Mouse (Mus musculus) lung, adult 2 months (tissue): ENCODE measurements around the gene Rad51c. TPM values are rescaled to one million over a fixed set of nuclear protein-coding genes. Genes with fewer than 3 reads are reported as not detected.
"Not testable (repeated sequence)": the region's sequence is repeated elsewhere in the genome, so short reads cannot be mapped to it uniquely, and the experiment has no call there.

Source experiments
- DNase-seq: peaks from one replicate; pipeline ENCODE4 v3.0.0; 2022
- H3K4me1 ChIP-seq: fragments of 200-500 bp; 2 replicates; pipeline ENCODE4 v1.6.1; 2011; ENCODE audit warnings: low read length; ENCODE audit not compliant: control insufficient read depth, insufficient read depth
- H3K4me3 ChIP-seq: fragments of 200-500 bp; replicated peaks from 2 replicates; pipeline ENCODE3; 2011; ENCODE audit warnings: low read depth, mild to moderate bottlenecking, control low read depth, low read length; ENCODE audit errors: extremely low read depth
- CTCF ChIP-seq: fragments of 200-500 bp; IDR thresholded peaks from 2 replicates; pipeline ENCODE4 v1.5.1; 2011; ENCODE audit warnings: mild to moderate bottlenecking, low read length, control low read depth; ENCODE audit not compliant: insufficient read depth
- POLR2A ChIP-seq: fragments of 200-500 bp; IDR thresholded peaks from 2 replicates; pipeline ENCODE4 v1.6.1; 2011; ENCODE audit warnings: low read depth, mild to moderate bottlenecking, control low read depth, low read length, borderline replicate concordance; ENCODE audit errors: extremely low read depth
- WGBS: fragments of 180-500 bp; shearing (Covaris S2); methylation state at CpG from one replicate; pipeline ENCODE4 v1.1.7; 2018; 5-methylcytosine and 5-hydroxymethylcytosine counted together
- polyA plus RNA-seq: library from polyadenylated mRNA; depleted of rRNA; stranded (reverse); fragments of >200 nt; gene quantifications from 2 replicates; pipeline ENCODE4 v1.2.3, GENCODE M21; 2012

Gene Rad51c
- polyA plus RNA-seq, 1 experiment, result 0.44 TPM

GRCm38 (mm10) chr11:87430374-87430773 lies 25.6 kb upstream of the Rad51c start:
- no peaks in the 10 kb centered on the region; the same call in 1 of the 2 replicates for H3K4me1 ChIP-seq
- 57% methylated on average over 2 of the region's 2 CpGs for WGBS
- TF ChIP-seq CTCF, result no peak
- no peak for TF ChIP-seq POLR2A
- no peak for DNase-seq
- H3K4me3 ChIP-seq, result no peak overlapping the region

- no peak overlapping the region for H3K4me3 ChIP-seq
- 81% methylated on average over 4 of the region's 4 CpGs for WGBS
- H3K4me1 ChIP-seq, result no peaks in the 10 kb centered on the region; the same call in 1 of the 2 replicates
- TF ChIP-seq CTCF (no peak), POLR2A (no peak)
- no peak for DNase-seq
These were observed 24.6 kb upstream of the Rad51c start for GRCm38 (mm10) chr11:87429363-87429762.

GRCm38 (mm10) chr11:87428051-87428673 lies 23.4 kb upstream of the Rad51c start:
- TF ChIP-seq CTCF (no peak), POLR2A (no peak)
- Histone ChIP-seq H3K4me3 (no peak overlapping the region), H3K4me1 (no peaks in the 10 kb centered on the region; the same call in 1 of the 2 replicates)
- DNase-seq, result no peak
- 53% methylated on average over 2 of the region's 2 CpGs for WGBS

- TF ChIP-seq POLR2A (no peak), CTCF (no peak)
- Histone ChIP-seq H3K4me3 (no peak overlapping the region), H3K4me1 (no peaks in the 10 kb centered on the region; the same call in 1 of the 2 replicates)
- no peak for DNase-seq
- WGBS, result 39% methylated on average over 1 of the region's 1 CpGs
These were observed 22.7 kb upstream of the Rad51c start for GRCm38 (mm10) chr11:87427273-87428050.

- peak; percentile 72 for DNase-seq
- 2% methylated on average over 24 of the region's 24 CpGs for WGBS
- peak; percentile 100 for TF ChIP-seq POLR2A
- not testable (repeated sequence) for H3K4me1 ChIP-seq
- peak overlapping the region; percentile 43 for H3K4me3 ChIP-seq
These were observed 21.9 kb upstream of the Rad51c start for GRCm38 (mm10) chr11:87426450-87427250.

GRCm38 (mm10) chr11:87426121-87426449 lies 21.3 kb upstream of the Rad51c start:
- no peak for DNase-seq
- TF ChIP-seq POLR2A (no peak), CTCF (no peak)
- Histone ChIP-seq H3K4me1 (peaks cover 4% of the 10 kb centered on the region), H3K4me3 (peak overlapping the region; percentile 43)
- under 1% methylated on average over 7 of the region's 7 CpGs for WGBS

GRCm38 (mm10) chr11:87423551-87424325 lies 19.0 kb upstream of the Rad51c start:
- TF ChIP-seq POLR2A (no peak), CTCF (no peak)
- Histone ChIP-seq H3K4me1 (peaks cover 4% of the 10 kb centered on the region), H3K4me3 (no peak overlapping the region)
- DNase-seq, result no peak
- WGBS, result 28% methylated on average over 6 of the region's 6 CpGs

- H3K4me1 ChIP-seq, result peaks cover 4% of the 10 kb centered on the region
- peak; percentile 80 for DNase-seq
- peak overlapping the region; percentile 64 for H3K4me3 ChIP-seq
- WGBS, result under 1% methylated on average over 26 of the region's 26 CpGs
- peak; percentile 100 for TF ChIP-seq POLR2A
- TF ChIP-seq CTCF, result no peak
These were observed 18.0 kb upstream of the Rad51c start for GRCm38 (mm10) chr11:87422511-87423340.

- no peak for TF ChIP-seq POLR2A
- no peak for TF ChIP-seq CTCF
- WGBS, result 3% methylated on average over 6 of the region's 6 CpGs
- H3K4me1 ChIP-seq, result peaks cover 4% of the 10 kb centered on the region
- H3K4me3 ChIP-seq, result peak overlapping the region; percentile 64
- no peak for DNase-seq
These were observed 17.0 kb upstream of the Rad51c start for GRCm38 (mm10) chr11:87421760-87422201.
